Mouse (Mus musculus) heart, adult 11 months (tissue): Measurements from ENCODE around the gene Jak1.

Experiments used
- DNase-seq: peaks from one replicate; pipeline ENCODE4 v3.0.0; 2022

Jak1 gene

GRCm38 (mm10) chr4:101143901-101144300 is 121.2 kb downstream of the Jak1 start:
- DNase-seq, result no peak

GRCm38 (mm10) chr4:101141768-101142167 is 123.3 kb downstream of the Jak1 start:
- DNase-seq, result no peak

GRCm38 (mm10) chr4:101137975-101138374 is 127.1 kb downstream of the Jak1 start:
- DNase-seq, result no peak

- DNase-seq, result no peak
These were observed 129.2 kb downstream of the Jak1 start for GRCm38 (mm10) chr4:101135909-101136308.

- DNase-seq, result no peak
These were observed 130.1 kb downstream of the Jak1 start for GRCm38 (mm10) chr4:101135013-101135412.

- no peak for DNase-seq
These were observed 144.1 kb downstream of the Jak1 start for GRCm38 (mm10) chr4:101121002-101121401.

- no peak for DNase-seq
These were observed 158.0 kb downstream of the Jak1 start for GRCm38 (mm10) chr4:101107122-101107521.
